Mouse (Mus musculus): Measurements from ENCODE around the gene Ccdc163.
A peak's percentile ranks its signal among the peaks of the same experiment; 100 is the strongest.
"Not testable (repeated sequence)": the region's sequence is repeated elsewhere in the genome, so short reads cannot be mapped to it uniquely, and the experiment has no call there.

Gene Ccdc163

GRCm38 (mm10) chr4:116708201-116708764, at the start of gene Ccdc163, which contains the start of gene Mmachc:
TSS of gene Ccdc163 (plus strand) at chr4:116708509.
TSS of gene Mmachc (minus strand) at chr4:116708406.
- DNase-seq (ENCODE audit: low spot score in 2 of 2), result peak; percentile 84 to 92

GRCm38 (mm10) chr4:116659474-116659873, 48.8 kb upstream of the Ccdc163 start:
- no peak for DNase-seq (ENCODE audit: low spot score in 2 of 2)

DNA sequence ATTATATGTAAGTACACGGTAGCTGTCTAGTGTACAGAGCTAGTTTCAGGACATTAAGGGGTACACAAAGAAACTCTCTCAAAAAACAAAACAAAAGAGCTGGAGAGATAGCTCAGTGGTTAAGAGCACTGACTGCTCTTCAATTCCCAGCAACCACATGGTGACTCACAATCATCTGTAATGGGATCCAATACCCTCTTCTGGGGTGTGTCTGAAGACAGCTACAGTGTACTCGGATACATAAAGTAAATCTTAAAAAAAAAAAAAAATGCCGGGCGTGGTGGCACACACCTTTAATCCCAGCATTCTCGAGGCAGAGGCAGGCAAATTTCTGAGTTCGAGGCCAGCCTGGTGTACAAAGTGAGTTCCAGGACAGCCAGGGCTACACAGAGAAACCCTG, 48.4 kb upstream of the Ccdc163 start:
- DNase-seq (ENCODE audit: low spot score in 2 of 2), result not testable (repeated sequence)

DNA sequence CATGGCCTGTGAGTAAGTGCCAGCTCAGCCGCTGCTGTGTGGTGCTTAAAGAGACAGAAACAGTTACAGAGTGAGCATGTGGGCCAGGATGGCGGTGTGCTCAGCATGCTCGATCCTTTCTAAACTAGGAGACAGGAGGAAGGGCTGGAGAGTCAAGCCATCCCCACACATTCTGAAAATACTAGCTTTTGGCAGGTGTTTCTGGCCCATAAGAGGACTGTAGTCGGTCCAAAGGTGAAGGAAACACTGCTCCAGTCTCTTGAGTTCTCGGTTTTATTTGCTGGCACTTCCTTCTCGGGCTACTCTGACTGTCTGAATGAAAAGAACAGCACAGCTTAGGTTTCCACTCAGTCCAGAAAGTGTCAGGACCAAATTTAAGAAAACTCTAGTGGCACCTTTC, 47.5 kb upstream of the Ccdc163 start:
- DNase-seq (ENCODE audit: low spot score in 2 of 2), result no peak

GRCm38 (mm10) chr4:116661998-116662397, 46.3 kb upstream of the Ccdc163 start:
- DNase-seq (ENCODE audit: low spot score in 2 of 2), result no peak

GRCm38 (mm10) chr4:116666625-116667024, 41.7 kb upstream of the Ccdc163 start:
- no peak for DNase-seq (ENCODE audit: low spot score in 2 of 2)

- DNase-seq (ENCODE audit: low spot score in 2 of 2), result no peak
Measured at GRCm38 (mm10) chr4:116668145-116668544, 40.2 kb upstream of the Ccdc163 start.

- DNase-seq (ENCODE audit: low spot score in 2 of 2), result no peak
Measured at GRCm38 (mm10) chr4:116669291-116669690, 39.0 kb upstream of the Ccdc163 start.

GRCm38 (mm10) chr4:116672785-116673184, 35.5 kb upstream of the Ccdc163 start:
- peak; percentile 41 to 76 for DNase-seq (ENCODE audit: low spot score in 2 of 2)

- DNase-seq (ENCODE audit: low spot score in 2 of 2), result not testable (repeated sequence)
Measured at GRCm38 (mm10) chr4:116674761-116675160, 33.5 kb upstream of the Ccdc163 start.

- no peak for DNase-seq (ENCODE audit: low spot score in 2 of 2)
Measured at GRCm38 (mm10) chr4:116676027-116676426, 32.3 kb upstream of the Ccdc163 start.

- DNase-seq (ENCODE audit: low spot score in 2 of 2), result no peak
Measured at GRCm38 (mm10) chr4:116677808-116678207, 30.5 kb upstream of the Ccdc163 start.

- no peak for DNase-seq (ENCODE audit: low spot score in 2 of 2)
Measured at GRCm38 (mm10) chr4:116679141-116679540, 29.2 kb upstream of the Ccdc163 start.

DNA sequence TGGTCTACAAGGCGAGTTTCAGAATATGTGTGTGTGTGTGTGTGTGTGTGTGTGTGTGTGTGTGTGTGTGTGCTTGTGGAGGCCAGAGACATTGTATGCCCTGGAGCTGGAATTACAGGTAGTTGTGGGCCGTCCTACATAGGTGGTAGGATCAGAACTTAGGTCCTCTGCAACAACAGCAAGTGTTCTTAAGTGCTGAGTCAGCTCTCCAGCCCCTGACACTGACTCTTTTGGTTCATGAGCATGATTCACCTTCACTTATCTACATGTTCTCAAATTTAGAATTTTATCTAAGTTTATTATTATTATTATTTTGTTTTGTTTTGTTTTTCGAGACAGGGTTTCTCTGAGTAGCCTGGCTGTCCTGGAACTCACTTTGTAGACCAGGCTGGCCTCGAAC, 27.8 kb upstream of the Ccdc163 start:
- DNase-seq (ENCODE audit: low spot score in 2 of 2), result not testable (repeated sequence)

- no peak for DNase-seq (ENCODE audit: low spot score in 2 of 2)
Measured at GRCm38 (mm10) chr4:116683957-116684356, 24.4 kb upstream of the Ccdc163 start.

- no peak for DNase-seq (ENCODE audit: low spot score in 2 of 2)
Measured at GRCm38 (mm10) chr4:116684665-116685064, 23.6 kb upstream of the Ccdc163 start.

DNA sequence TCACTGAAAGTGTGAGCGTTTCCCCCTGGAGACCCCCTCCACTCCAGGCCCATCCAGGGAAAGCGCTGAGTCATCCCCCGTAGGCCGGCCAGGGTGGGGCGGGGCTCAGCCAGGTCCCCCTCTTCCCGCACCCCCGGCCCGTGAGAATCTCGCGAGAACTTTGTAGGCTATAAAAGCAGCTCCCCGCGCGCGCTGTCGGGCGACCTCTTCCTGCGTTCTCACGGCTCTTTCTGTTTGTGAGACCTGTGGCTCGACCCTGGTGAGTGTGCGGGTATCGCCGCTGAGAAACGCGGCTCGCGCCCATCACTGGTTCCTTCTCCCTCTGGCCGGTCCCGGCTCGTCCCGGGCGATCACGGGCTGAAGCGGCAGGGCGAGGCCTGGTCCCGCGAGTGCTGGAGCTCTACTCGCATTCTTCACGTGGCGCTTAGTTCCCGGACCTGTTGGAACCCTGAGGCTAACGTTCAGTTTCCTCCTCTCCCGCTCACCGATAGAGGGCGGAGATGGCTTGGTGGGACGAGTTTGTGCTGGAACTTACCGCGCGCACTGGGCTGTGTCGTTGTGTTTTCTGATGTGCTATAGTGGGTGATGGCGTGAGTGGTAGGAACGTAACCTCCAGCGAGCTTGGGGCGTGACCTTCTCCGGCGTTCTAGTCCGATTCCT, 22.8 kb upstream of the Ccdc163 start, which contains the start of gene Prdx1:
Gene Prdx1, plus strand, starts transcription at position 143 of the 660 bp plus-strand sequence.
- peak; percentile 96 for DNase-seq (ENCODE audit: low spot score in 2 of 2)

DNA sequence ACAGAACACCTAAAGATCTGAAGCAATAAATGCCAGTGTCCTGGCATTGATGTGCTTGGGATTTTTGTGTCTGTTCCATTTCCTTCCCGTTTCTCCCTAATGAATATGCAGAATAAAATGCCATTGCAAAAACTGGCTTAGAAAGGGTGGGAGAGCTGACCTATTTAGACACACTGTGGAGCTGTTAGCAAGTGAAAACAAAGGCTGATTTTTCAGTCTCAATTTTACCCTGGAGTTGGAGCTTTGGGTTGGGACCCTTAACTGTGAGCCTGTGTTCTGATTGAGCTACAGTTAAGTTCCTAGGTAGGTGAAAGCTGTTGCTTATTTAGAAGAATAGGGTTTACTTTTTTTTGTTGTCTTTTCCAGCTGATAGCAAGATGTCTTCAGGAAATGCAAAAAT, 21.3 kb upstream of the Ccdc163 start:
- DNase-seq (ENCODE audit: low spot score in 2 of 2), result no peak

- no peak for DNase-seq (ENCODE audit: low spot score in 2 of 2)
Measured at GRCm38 (mm10) chr4:116689309-116689876, 18.9 kb upstream of the Ccdc163 start.

DNA sequence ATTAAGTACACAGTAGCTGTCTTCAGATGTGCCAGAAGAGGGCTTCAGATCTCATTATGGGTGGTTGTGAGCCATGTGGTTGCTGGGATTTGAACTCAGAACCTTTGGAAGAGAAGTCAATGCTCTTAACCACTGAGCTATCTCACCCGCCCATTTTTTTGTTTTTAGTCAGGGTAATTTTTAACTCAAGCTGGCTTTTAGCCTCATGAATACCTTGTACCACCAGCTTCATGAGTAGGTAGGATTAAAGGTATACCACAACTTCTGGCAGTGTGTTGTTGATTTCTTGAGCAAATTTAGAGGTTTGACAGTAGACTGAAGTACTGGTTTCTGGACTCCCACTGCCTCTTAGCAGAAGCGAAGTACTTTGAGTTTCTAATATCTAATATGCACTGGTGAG, 16.2 kb upstream of the Ccdc163 start:
- DNase-seq (ENCODE audit: low spot score in 2 of 2), result no peak

DNA sequence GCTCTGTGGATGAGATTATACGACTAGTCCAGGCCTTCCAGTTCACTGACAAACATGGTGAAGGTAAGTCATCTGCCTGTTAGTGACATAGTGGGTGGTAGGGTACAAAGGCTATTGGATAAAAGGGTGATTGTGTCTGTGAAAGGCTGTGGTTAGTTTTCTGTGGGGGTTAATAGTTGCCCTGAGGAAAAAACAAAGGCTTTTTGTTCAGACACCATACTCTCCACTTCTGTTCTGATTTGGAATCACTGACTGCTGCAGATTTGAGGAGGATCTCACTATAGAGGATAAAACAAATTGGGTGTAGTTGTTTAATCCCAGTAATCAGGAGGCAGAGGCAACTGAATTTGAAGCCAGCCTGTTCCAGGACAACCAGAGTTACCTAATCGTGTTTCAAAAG, 14.5 kb upstream of the Ccdc163 start:
- no peak for DNase-seq (ENCODE audit: low spot score in 2 of 2)

GRCm38 (mm10) chr4:116698693-116699342, 9.5 kb upstream of the Ccdc163 start:
- DNase-seq (ENCODE audit: low spot score in 2 of 2), result no peak

DNA sequence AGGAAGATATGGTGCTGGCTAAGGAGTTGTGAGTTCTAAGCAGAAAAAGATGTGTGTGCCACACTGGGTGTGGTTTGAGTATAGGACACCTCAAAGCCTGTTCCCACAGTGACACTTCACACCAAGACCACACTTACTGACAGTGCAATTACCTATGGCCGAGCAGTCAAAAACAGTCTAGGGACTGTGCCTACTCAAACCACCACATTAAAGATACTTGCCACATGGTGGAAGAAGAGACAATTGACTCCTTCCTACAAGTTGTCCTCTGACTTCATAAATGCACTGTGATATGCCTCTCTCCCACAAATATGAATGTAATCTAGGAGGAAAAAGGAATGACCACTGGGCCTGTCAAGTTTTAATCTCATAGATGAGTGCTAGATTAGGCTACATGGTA, 7.3 kb upstream of the Ccdc163 start:
- DNase-seq (ENCODE audit: low spot score in 2 of 2), result no peak
